Mouse (Mus musculus) lung, adult 2 months (tissue): Measurements from ENCODE around the gene Iqschfp.

Source experiments
- CTCF ChIP-seq: fragments of 200-500 bp; IDR thresholded peaks from 2 replicates; pipeline ENCODE4 v1.5.1; 2011; ENCODE audit warnings: mild to moderate bottlenecking, low read length, control low read depth; ENCODE audit not compliant: insufficient read depth
- POLR2A ChIP-seq: fragments of 200-500 bp; IDR thresholded peaks from 2 replicates; pipeline ENCODE4 v1.6.1; 2011; ENCODE audit warnings: low read depth, mild to moderate bottlenecking, control low read depth, low read length, borderline replicate concordance; ENCODE audit errors: extremely low read depth

GRCm38 (mm10) chr3:67852397-67852796, 39.6 kb upstream of the Iqschfp start:
- TF ChIP-seq CTCF, result no peak
- TF ChIP-seq POLR2A, result no peak
